Mouse (Mus musculus) c-Kit-positive CD71-negative TER-119-negative erythroid progenitor cells, embryonic 14.5 days (primary cell): ENCODE data around the gene Ncam2.

ENCODE experiments used
- DNase-seq: peaks from one replicate; pipeline ENCODE4 v3.0.0-alpha.2; 2013; ENCODE audit warnings: low read depth

Gene Ncam2

GRCm38 (mm10) chr16:81200201-81201071, at the start of gene Ncam2:
Gene Ncam2 (plus strand): TSS chr16:81200697.
- peak; percentile 12 for DNase-seq

- DNase-seq = no peak
These were observed 29.7 kb upstream of the Ncam2 start for GRCm38 (mm10) chr16:81170828-81171227.

GRCm38 (mm10) chr16:81175302-81175943, 25.1 kb upstream of the Ncam2 start:
- DNase-seq = no peak

GRCm38 (mm10) chr16:81179801-81180200, 20.7 kb upstream of the Ncam2 start:
- DNase-seq = no peak

- DNase-seq = no peak
These were observed 12.8 kb upstream of the Ncam2 start for GRCm38 (mm10) chr16:81187579-81188179.

GRCm38 (mm10) chr16:81191621-81192020, 8.9 kb upstream of the Ncam2 start:
- no peak for DNase-seq

- DNase-seq = no peak
These were observed 7.9 kb upstream of the Ncam2 start for GRCm38 (mm10) chr16:81192607-81193006.

- no peak for DNase-seq
These were observed 1.0 kb upstream of the Ncam2 start for GRCm38 (mm10) chr16:81199467-81199866.

GRCm38 (mm10) chr16:81201471-81201870, 974 bp downstream of the Ncam2 start:
- no peak for DNase-seq

- peak; percentile 34 for DNase-seq
These were observed 1.5 kb downstream of the Ncam2 start for GRCm38 (mm10) chr16:81201992-81202391.

- DNase-seq = no peak
These were observed 2.2 kb downstream of the Ncam2 start for GRCm38 (mm10) chr16:81202721-81203161.

- DNase-seq = no peak
These were observed 4.0 kb downstream of the Ncam2 start for GRCm38 (mm10) chr16:81204405-81205034.

- DNase-seq = no peak
These were observed 20.7 kb downstream of the Ncam2 start for GRCm38 (mm10) chr16:81221176-81221575.

GRCm38 (mm10) chr16:81223841-81224240, 23.3 kb downstream of the Ncam2 start:
- no peak for DNase-seq

GRCm38 (mm10) chr16:81224253-81224652, 23.8 kb downstream of the Ncam2 start:
- no peak for DNase-seq

GRCm38 (mm10) chr16:81254875-81255274, 54.4 kb downstream of the Ncam2 start:
- no peak for DNase-seq

GRCm38 (mm10) chr16:81260429-81260828, 59.9 kb downstream of the Ncam2 start:
- DNase-seq = no peak

GRCm38 (mm10) chr16:81273597-81274360, 73.3 kb downstream of the Ncam2 start:
- no peak for DNase-seq

GRCm38 (mm10) chr16:81284241-81284640, 83.7 kb downstream of the Ncam2 start:
- DNase-seq = peak; percentile 3

- DNase-seq = no peak
These were observed 84.7 kb downstream of the Ncam2 start for GRCm38 (mm10) chr16:81284859-81285837.
